Mouse (Mus musculus): Measurements from ENCODE around the gene Kcne2.

GRCm38 (mm10) chr16:92302506-92302905 is 10.3 kb downstream of the Kcne2 start:
- TF ChIP-seq EP300 (IDR thresholded peaks at IDR 0.05; ENCODE audit: insufficient read depth, low read depth, low read length) (no peak), CTCF (IDR thresholded peaks at IDR 0.05; ENCODE audit: low read depth, low read length) (no peak)
